Mouse (Mus musculus) cerebral cortex, adult 2 months (tissue): ENCODE data around the gene Cntnap4.

Experiments used
- WGBS: fragments of 180-500 bp; shearing (Covaris S2); methylation state at CpG from one replicate; pipeline ENCODE4 v1.1.7; 2018; 5-methylcytosine and 5-hydroxymethylcytosine counted together

Cntnap4 gene

DNA sequence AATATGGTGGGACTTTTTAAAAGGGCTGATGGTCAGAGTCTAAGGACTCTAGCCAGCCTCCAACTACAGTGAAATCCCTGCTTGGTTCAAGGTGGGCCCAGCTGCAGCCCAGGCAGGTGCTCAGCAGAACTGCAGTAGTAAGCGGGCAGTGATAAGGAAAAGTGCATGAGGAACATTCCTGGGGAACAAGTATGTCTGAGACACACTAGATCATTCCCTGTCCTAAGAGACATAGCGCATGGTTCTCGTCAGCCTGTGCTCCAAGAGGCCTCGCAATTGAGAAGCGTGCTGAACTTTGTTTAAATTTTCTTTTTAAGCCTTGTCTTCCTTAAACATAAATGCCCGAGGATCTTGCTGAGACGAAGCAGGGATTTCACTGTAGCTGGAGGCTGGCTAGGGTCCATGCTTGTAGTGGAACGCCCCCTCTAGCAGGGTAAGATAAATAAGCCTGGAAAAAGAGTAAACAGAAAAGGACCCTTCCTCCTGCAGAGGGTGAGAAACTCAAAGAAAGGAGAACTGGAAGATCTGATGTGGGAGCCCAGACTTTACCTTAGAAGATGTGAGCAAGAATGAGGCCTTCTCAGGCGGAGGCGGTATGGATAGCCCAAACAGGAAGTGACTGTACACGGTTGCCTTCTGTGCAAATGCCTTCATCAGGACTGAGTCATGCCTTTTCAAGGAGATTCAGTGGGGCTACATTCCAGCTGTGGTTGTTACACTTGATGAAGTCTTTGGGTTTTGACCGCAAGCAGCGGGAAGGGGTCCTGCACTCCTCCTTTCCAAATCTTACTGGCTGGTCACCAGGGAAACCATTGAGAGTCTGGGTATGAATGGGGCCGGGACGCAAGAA, 161.0 kb downstream of the Cntnap4 start:
- WGBS: 80% methylated on average over 15 of the region's 15 CpGs

DNA sequence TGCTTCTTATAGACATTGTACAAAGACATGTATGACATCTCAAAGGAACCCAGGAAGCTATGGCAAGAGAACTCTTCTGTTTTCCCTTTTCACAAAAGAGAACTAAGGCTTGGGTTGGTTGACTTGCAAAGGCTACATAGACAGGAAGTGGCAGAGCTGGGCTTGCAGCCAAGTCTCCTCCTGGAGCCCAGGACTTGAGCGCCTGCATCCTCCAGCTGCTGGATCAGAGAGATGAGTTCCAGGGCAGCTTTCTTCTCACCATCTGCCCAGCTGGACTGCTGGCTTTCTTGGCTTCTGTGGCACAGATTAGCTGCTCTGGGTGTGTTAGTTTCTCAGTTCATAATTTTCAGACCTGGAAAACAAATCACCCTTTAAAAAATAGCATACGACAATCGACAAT, 165.7 kb downstream of the Cntnap4 start:
- WGBS: 65% methylated on average over 3 of the region's 3 CpGs

DNA sequence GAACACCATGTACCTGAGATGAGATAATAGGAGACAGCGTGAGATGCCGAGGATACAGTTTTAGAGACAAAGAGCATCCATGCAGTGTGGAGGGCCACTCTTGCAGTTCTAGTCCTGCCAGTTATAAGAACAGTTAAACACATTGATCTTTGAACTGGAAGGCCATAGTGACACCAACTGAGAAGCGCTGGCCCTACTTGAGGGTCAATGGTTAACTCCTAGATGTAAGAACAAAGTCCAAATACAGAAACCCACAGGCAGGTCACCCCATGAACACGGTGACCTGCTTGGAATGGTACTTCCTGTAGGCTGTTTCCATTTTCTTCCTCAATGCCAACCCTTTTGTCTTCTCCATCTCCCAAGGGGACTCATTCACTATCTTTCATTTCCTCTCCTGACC, 173.5 kb downstream of the Cntnap4 start:
- 93% methylated on average over 4 of the region's 4 CpGs for WGBS

DNA sequence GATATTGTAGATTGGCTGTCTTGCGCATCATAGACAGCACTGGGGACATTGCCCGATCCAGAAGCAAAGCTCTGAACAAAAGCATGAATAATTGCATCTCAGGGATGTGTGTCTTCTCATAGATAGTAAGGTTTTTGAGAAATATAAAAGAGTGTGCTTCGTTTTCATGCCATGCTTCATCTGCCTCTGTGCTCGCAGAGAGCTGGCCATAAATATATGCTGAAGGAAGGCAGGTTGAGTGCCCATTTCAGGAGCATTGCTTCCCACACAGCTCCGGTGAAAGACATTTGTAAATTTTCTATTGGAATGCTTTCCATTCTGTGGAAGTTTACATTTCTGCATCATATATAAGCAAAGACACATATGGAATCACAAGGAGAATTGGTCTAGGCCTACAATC, 177.5 kb downstream of the Cntnap4 start:
- WGBS: 58% methylated on average over 5 of the region's 5 CpGs

DNA sequence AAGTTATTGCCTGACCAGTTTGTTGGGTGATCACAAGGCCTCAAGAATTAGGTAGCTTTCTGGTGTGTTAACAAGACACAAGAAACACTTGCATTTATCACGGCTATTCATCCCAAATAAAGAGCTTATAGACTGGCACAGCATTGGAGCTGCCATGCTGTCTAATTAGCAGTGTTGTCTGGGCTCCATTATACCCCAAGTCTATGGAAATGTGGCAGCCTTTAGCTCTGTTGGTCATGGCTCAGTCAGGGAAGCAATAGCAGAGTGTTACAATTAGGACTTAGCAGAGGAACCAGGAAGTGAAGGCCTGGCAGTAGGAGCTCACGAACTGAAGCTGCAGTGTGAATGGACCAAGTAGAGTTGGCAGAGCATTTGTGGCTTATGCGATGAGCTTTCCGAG, 185.3 kb downstream of the Cntnap4 start:
- 64% methylated on average over 4 of the region's 4 CpGs for WGBS

DNA sequence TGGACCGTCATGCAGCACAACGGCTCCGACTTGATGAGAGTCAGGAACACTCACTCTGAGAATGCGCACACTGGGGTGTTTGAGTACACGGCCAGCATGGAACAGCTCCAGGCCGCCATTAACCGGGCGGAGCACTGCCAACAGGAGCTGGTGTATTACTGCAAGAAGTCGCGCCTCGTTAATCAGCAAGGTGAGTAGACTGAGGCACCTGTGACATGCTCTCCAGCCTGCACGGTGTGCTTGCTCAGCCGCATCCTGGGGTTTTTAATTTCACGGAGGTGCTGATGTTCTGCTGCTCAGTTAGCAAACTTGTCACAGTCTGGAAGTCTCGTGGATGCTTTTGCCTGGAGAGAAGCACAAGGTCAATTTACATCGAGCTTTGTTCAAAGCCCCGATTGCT, 233.2 kb downstream of the Cntnap4 start:
- 94% methylated on average over 17 of the region's 17 CpGs for WGBS

DNA sequence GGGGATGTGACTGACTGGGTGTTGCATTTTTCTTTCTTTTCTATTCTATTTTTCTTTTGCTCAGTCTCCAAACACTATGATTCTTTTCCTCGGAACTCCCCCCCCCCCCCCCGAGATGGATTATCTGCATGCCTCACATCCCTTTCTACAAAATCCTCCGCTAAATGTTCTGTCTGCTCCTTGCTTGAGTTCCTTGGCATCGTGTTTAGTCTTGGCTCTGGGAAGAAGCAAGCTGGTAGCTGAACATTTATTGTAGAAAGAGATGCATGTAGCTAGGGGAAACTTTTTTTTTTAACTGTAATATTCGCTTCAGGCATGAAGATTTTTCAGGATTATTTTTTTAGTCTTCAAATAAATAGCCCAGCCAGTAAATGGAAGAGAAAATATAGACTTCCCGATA, 239.5 kb downstream of the Cntnap4 start:
- 28% methylated on average over 6 of the region's 6 CpGs for WGBS

DNA sequence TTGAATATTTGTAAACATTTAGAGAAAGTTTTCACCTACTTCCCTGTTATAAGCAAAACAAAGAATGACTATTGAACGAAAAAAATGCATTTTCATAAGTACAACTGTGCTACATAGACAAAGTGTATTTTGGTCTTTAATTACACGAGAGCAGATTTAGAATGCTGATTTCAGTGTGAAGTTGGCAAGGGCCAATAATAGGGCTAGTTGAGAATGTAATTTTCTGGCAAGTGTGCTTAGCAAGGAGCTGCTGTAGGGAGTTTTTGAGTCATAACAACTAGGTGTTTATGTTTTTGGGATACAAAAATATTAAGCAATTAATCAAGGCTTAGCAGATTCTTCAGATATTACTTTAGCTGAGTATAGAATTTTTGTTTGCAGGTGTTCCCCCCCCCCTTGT, 271.2 kb downstream of the Cntnap4 start:
- WGBS: 34% methylated on average over 2 of the region's 2 CpGs

DNA sequence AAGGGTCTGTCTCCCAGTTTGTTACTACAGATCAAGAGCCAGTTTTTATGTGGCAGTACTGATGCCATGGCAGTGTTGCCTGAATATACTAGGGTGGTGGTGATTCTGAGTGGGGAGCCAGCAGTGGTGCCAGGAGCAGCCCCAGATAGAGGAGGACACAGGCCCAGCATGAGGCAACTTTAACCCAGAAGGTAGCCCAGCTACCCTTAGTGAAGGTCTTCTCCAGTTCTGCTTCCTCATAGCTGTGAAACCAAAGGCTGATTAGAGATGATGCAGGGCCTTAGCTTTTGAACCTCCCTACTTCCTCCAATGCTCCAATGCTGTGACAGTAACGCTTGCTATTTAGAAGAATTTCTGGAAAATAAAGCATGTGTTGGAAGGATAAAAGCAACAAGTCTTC, 279.7 kb downstream of the Cntnap4 start:
- WGBS: 98% methylated on average over 1 of the region's 1 CpGs

DNA sequence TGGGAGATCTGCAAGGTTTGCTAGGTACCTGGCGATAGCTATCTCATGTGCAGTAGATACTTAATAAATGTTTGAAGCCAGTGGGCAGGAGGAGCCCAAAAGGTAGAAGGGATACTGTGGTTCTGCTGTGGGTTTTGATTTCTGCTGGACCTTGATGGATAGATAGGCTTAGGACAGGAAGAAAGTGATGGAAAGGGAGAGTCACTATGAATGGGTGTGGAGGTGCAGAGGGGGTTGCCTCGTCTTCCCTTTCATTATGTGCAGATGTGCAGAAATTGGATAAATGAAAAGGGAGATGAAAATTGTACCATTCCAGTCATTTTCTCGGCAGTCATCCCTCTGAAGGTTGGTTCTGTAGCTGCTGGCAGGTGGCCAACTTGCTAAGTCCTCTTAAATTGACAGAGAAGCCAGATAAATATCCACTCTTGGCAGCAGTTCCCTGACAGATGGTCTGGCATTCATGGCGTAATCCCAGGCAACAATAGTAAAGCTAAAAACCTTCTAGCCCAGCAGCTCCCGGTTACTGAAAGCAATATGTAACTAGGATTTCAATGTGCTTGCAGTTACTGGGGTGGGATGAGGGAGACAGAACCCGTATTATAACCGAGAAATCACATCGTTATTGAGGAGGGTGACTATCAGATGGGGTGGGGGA, 336.7 kb downstream of the Cntnap4 start:
- WGBS: 23% methylated on average over 8 of the region's 8 CpGs

DNA sequence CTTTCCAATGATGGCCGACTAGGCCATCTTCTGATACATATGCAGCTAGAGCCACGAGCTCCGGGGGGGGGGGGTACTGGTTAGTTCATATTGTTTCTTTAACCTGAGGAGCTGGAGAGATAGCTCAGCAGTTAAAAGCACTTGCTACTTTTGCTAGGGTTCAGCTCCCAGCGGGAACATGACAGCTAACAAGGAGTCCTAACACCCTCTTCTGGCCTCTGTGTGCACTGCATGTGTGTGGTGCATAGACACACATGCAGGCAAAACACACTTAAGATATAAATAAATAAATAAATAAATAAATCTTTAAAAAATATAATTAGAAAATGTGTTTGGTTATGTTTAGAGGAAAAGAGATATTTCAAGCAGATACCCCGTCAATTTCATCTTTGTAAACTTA, 339.7 kb downstream of the Cntnap4 start:
- 71% methylated on average over 5 of the region's 5 CpGs for WGBS

DNA sequence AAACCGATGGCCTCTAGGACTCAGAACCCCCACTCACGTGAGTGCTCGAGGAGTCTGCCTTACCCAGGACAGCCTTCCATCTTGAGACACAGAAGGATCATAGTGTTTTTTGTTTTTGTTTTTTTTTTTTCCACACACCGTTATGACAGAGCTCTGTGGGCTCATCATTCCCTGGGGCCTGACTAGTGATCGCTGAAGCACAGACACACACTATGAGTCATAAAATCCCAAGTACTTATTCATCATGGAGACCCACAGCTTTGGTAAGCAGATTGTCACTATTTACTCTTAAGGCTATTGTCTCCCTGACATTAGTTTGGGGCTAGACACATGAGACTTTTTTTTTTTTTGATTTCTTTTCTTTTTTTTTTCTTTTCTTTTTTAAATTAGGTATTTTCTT, 352.9 kb downstream of the Cntnap4 start:
- 81% methylated on average over 5 of the region's 5 CpGs for WGBS
